Mouse (Mus musculus): Measurements from ENCODE around the gene Slbp. TPM values are rescaled to one million over a fixed set of nuclear protein-coding genes. Genes with fewer than 3 reads are reported as not detected.
A peak's percentile ranks its signal among the peaks of the same experiment; 100 is the strongest.

Slbp gene
- total and polyA plus RNA-seq, 2 experiments from 2014 or later: 66.0 to 128 TPM

- Histone ChIP-seq H3K4me2 (ENCODE audit: low read depth, low read length) (0 out of 2 replicates have a peak overlapping the region, but pooled peaks have one; percentile 20), H3K27ac (peak overlapping the region; percentile 62), H3K9ac (replicated peaks; ENCODE audit: low read length) (no peak overlapping the region; the same call in 1 of the 2 replicates), H3K4me1 (ENCODE audit: insufficient read depth, low read length) (peaks cover 13% of the 10 kb centered on the region), H3K36me3 (ENCODE audit: insufficient read depth, low read length) (no peaks in the 10 kb centered on the region), H3K4me3 (ENCODE audit: low read length) (no peak overlapping the region), H3K9me3 (ENCODE audit: low read length) (no peaks in the 10 kb centered on the region), H3K27me3 (ENCODE audit: insufficient read depth, low read length) (peaks cover 9% of the 10 kb centered on the region)
- 16% methylated on average over 19 of the region's 20 CpGs for WGBS
- ATAC-seq (peak; percentile 92), DNase-seq (ENCODE audit: low spot score) (peak; percentile 79)
- TF ChIP-seq CTCF (IDR thresholded peaks at IDR 0.05; ENCODE audit: low read depth): no peak
These were observed 37.0 kb upstream of the Slbp start for GRCm38 (mm10) chr5:33689221-33689844.

GRCm38 (mm10) chr5:33688278-33689220 lies 36.2 kb upstream of the Slbp start:
- no peaks in the 10 kb centered on the region for H3K9me3 ChIP-seq (ENCODE audit: low read length)
- 34% methylated on average over 14 of the region's 14 CpGs for WGBS

GRCm38 (mm10) chr5:33687142-33687541 lies 34.8 kb upstream of the Slbp start:
- H3K9ac ChIP-seq (replicated peaks; ENCODE audit: low read length): no peak overlapping the region
- no peak overlapping the region for H3K27ac ChIP-seq
- DNase-seq (ENCODE audit: low spot score) (no peak), ATAC-seq (no peak)
- peaks cover 13% of the 10 kb centered on the region for H3K4me1 ChIP-seq (ENCODE audit: insufficient read depth, low read length)
- TF ChIP-seq CTCF (IDR thresholded peaks at IDR 0.05; ENCODE audit: low read depth): no peak
- H3K4me3 ChIP-seq (ENCODE audit: low read length): no peak overlapping the region
- no peaks in the 10 kb centered on the region for H3K9me3 ChIP-seq (ENCODE audit: low read length)
- H3K27me3 ChIP-seq (ENCODE audit: insufficient read depth, low read length): 0 out of 2 replicates have a peak, but pooled peaks cover 3% of the 10 kb centered on the region
- H3K4me2 ChIP-seq (ENCODE audit: low read depth, low read length): no peak overlapping the region
- WGBS: 50% methylated on average over 4 of the region's 4 CpGs
- H3K36me3 ChIP-seq (ENCODE audit: insufficient read depth, low read length): no peaks in the 10 kb centered on the region

More at GRCm38 (mm10) chr5:33688278-33689220, 36.2 kb upstream of the Slbp start:
- Histone ChIP-seq H3K27me3 (ENCODE audit: insufficient read depth, low read length) (peaks cover 9% of the 10 kb centered on the region; the same call in 1 of the 2 replicates), H3K36me3 (ENCODE audit: insufficient read depth, low read length) (no peaks in the 10 kb centered on the region), H3K9ac (replicated peaks; ENCODE audit: low read length) (0 out of 2 replicates have a peak overlapping the region, but pooled peaks have one; percentile 7), H3K27ac (peak overlapping the region; percentile 62), H3K4me1 (ENCODE audit: insufficient read depth, low read length) (peaks cover 13% of the 10 kb centered on the region), H3K4me3 (ENCODE audit: low read length) (no peak overlapping the region), H3K4me2 (ENCODE audit: low read depth, low read length) (0 out of 2 replicates have a peak overlapping the region, but pooled peaks have one; percentile 20)
- no peak for DNase-seq (ENCODE audit: low spot score)
- no peak for ATAC-seq
- TF ChIP-seq CTCF (IDR thresholded peaks at IDR 0.05; ENCODE audit: low read depth): no peak

- 71% methylated on average over 4 of the region's 4 CpGs for WGBS
- no peak overlapping the region for H3K4me3 ChIP-seq (ENCODE audit: low read length)
- H3K4me1 ChIP-seq (ENCODE audit: insufficient read depth, low read length): peaks cover 12% of the 10 kb centered on the region
- no peak for ATAC-seq
- no peak for TF ChIP-seq CTCF (IDR thresholded peaks at IDR 0.05; ENCODE audit: low read depth)
- no peaks in the 10 kb centered on the region for H3K36me3 ChIP-seq (ENCODE audit: insufficient read depth, low read length)
- H3K4me2 ChIP-seq (ENCODE audit: low read depth, low read length): no peak overlapping the region
- H3K27me3 ChIP-seq (ENCODE audit: insufficient read depth, low read length): 0 out of 2 replicates have a peak, but pooled peaks cover 3% of the 10 kb centered on the region
- DNase-seq (ENCODE audit: low spot score): no peak
- H3K9me3 ChIP-seq (ENCODE audit: low read length): no peaks in the 10 kb centered on the region
- no peak overlapping the region for H3K27ac ChIP-seq
- no peak overlapping the region for H3K9ac ChIP-seq (replicated peaks; ENCODE audit: low read length)
These were observed 32.6 kb upstream of the Slbp start for GRCm38 (mm10) chr5:33684932-33685331.

GRCm38 (mm10) chr5:33683897-33684652 lies 31.7 kb upstream of the Slbp start:
- peak; percentile 74 for DNase-seq (ENCODE audit: low spot score)
- peak; percentile 68 for ATAC-seq
- Histone ChIP-seq H3K27ac (peak overlapping the region; percentile 34; the same call in 1 of the 2 replicates), H3K36me3 (ENCODE audit: insufficient read depth, low read length) (no peaks in the 10 kb centered on the region), H3K4me1 (ENCODE audit: insufficient read depth, low read length) (peaks cover 4% of the 10 kb centered on the region; the same call in 1 of the 2 replicates), H3K9ac (replicated peaks; ENCODE audit: low read length) (no peak overlapping the region), H3K9me3 (ENCODE audit: low read length) (no peaks in the 10 kb centered on the region), H3K4me3 (ENCODE audit: low read length) (no peak overlapping the region), H3K4me2 (ENCODE audit: low read depth, low read length) (no peak overlapping the region), H3K27me3 (ENCODE audit: insufficient read depth, low read length) (0 out of 2 replicates have a peak, but pooled peaks cover 3% of the 10 kb centered on the region)
- TF ChIP-seq CTCF (IDR thresholded peaks at IDR 0.05; ENCODE audit: low read depth): peak; percentile 74
- WGBS: 44% methylated on average over 7 of the region's 7 CpGs

- TF ChIP-seq CTCF (IDR thresholded peaks at IDR 0.05; ENCODE audit: low read depth): no peak
- DNase-seq (ENCODE audit: low spot score): no peak
- WGBS: 75% methylated on average over 4 of the region's 4 CpGs
- H3K4me3 ChIP-seq (ENCODE audit: low read length): no peak overlapping the region
- no peak overlapping the region for H3K27ac ChIP-seq
- no peaks in the 10 kb centered on the region for H3K36me3 ChIP-seq (ENCODE audit: insufficient read depth, low read length)
- H3K9me3 ChIP-seq (ENCODE audit: low read length): no peaks in the 10 kb centered on the region
- no peak overlapping the region for H3K9ac ChIP-seq (replicated peaks; ENCODE audit: low read length)
- H3K4me2 ChIP-seq (ENCODE audit: low read depth, low read length): no peak overlapping the region
- H3K27me3 ChIP-seq (ENCODE audit: insufficient read depth, low read length): 0 out of 2 replicates have a peak, but pooled peaks cover 3% of the 10 kb centered on the region
- H3K4me1 ChIP-seq (ENCODE audit: insufficient read depth, low read length): peaks cover under 1% of the 10 kb centered on the region; the same call in 1 of the 2 replicates
- ATAC-seq: no peak
These were observed 30.6 kb upstream of the Slbp start for GRCm38 (mm10) chr5:33682963-33683362.

Data from hindbrain, postnatal 0 days (tissue).